Mouse (Mus musculus): ENCODE data around the gene Tgfb2.

DNA sequence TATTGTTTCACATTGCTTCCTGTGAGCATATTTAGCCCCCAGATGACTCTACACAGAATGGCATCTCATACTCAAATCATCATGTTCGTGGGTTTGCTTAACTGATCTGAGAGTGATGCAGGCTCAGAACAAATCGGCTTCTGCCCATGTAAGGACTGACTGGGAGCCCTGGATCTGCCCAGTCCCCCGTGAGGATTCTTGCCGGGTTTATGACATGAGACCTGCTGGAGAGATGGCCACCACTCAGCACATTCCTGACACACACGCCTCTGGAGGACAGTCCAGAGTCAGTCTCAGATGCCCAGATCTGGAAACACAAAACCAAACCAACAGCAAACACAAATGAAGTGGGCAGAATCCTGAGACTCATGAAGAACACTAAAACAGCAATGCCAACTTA, 128.5 kb downstream of the Tgfb2 start:
- TF ChIP-seq CTCF (IDR thresholded peaks at IDR 0.05; ENCODE audit: insufficient read depth, low read length) (no peak), POLR2A (IDR thresholded peaks at IDR 0.05; ENCODE audit: borderline replicate concordance, extremely low read depth, low read depth, low read length) (no peak)
